Mouse (Mus musculus): ENCODE measurements around the gene Slx1b.

Slx1b gene

DNA sequence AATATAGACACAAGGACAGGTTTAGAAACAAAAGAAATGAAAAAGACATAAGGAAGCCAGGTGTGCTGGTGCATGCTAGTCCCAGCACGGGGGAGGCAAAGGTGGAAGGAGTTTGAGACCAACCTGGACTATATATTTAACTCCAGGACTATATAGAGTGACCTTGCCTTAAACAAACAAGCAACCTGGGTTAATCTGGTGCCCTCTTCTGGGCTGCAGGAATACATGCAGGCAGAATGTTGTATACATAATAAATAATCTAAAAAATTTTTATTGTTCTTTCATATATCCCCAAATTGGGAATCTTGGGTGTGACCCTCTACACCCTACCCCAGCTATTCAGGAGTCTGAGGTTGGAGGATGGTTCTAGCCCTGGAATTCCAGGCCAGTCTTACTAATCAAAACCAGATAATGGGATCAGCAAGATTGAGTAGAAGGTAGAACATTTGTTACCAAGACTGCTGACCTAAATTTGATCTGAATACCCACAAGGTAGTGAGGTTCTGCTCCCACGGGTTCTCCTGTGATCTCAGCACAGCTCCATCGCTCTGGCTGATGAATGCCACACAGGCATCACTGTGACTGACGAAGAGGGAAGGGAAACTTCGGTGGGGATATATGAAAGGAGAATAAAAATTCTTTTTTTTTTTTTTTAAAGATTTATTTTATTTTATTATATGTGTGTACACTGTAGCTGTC, 52.9 kb downstream of the Slx1b start:
- in situ Hi-C loops (cut with MboI, MseI): no loop called here
